Mouse (Mus musculus) neural tube, embryonic 11.5 days (tissue): ENCODE measurements at regions not wholly inside any gene's neighbourhood (a gene's known extent, or its start where the extent isn't known, plus 50 kb on each side); places are given as distances from the start of the nearest gene placed in this dataset.

Experiments
- ATAC-seq: fragments of 200-750 bp; cut with Nextera tagmentation; 2 replicates; pipeline ENCODE4 v1.8.0; 2017; ENCODE audit warnings: moderate number of reproducible peaks, mild to moderate bottlenecking, moderate TSS enrichment, moderate library complexity; ENCODE audit not compliant: insufficient read depth, low FRiP score, low TSS enrichment
- DNase-seq: peaks from one replicate; pipeline ENCODE4 v3.0.0-alpha.2; 2015; ENCODE audit warnings: low spot score
- H3K27ac ChIP-seq: fragments of 300-500 bp; sonication (generic); 2 replicates; pipeline ENCODE4 v1.5.1; 2014; ENCODE audit warnings: low read depth, mild to moderate bottlenecking, low read length
- H3K27me3 ChIP-seq: fragments of 300-500 bp; sonication (generic); 2 replicates; pipeline ENCODE4 v1.6.1; 2014; ENCODE audit warnings: mild to moderate bottlenecking, low read length, mixed read lengths; ENCODE audit not compliant: control insufficient read depth, insufficient read depth
- H3K36me3 ChIP-seq: fragments of 300-500 bp; sonication (generic); 2 replicates; pipeline ENCODE4 v1.6.1; 2014; ENCODE audit warnings: mild to moderate bottlenecking, low read length, moderate library complexity, mixed read lengths; ENCODE audit not compliant: control insufficient read depth, insufficient read depth
- H3K4me1 ChIP-seq: fragments of 300-500 bp; sonication (generic); 2 replicates; pipeline ENCODE4 v1.6.1; 2014; ENCODE audit warnings: low read length, mixed read lengths; ENCODE audit not compliant: control insufficient read depth, insufficient read depth
- H3K4me2 ChIP-seq: fragments of 300-500 bp; sonication (generic); 2 replicates; pipeline ENCODE4 v1.6.1; 2014; ENCODE audit warnings: low read depth, mild to moderate bottlenecking, moderate library complexity
- H3K4me3 ChIP-seq: fragments of 300-500 bp; sonication (generic); 2 replicates; pipeline ENCODE4 v1.5.1; 2014; ENCODE audit warnings: low read depth, low read length
- H3K9ac ChIP-seq: fragments of 300-500 bp; sonication (generic); 2 replicates; pipeline ENCODE4 v1.6.1; 2014; ENCODE audit warnings: mild to moderate bottlenecking, low read length
- H3K9me3 ChIP-seq: fragments of 300-500 bp; sonication (generic); 2 replicates; pipeline ENCODE4 v1.6.1; 2016; ENCODE audit warnings: low read length; ENCODE audit not compliant: control insufficient read depth
- WGBS: fragments of 180-500 bp; shearing (Covaris S2); extraction: QIAGEN DNeasy Blood & Tissue Kit; methylation state at CpG from one replicate; pipeline ENCODE4 v1.1.7; 2014; 5-methylcytosine and 5-hydroxymethylcytosine counted together

DNA sequence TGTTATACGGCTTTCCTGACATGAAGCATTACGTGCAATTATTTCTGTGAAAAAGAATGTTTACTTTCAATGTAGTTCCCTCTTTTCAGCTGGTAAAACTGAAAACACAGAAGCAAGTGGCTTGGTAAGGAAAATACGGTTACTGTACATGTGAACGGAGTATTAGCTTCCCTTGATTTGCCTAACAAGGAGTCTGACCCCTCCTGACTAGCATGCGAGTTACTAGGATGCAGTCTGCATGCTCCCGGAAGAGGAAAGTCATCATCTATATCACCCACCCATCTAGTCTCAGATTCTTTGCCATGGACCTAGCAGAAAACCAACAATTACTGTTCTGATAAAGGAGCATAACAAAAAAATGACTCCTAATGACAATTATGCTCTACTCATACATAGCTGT lies 611.5 kb downstream of the Slc22a22 start:
- ATAC-seq (no peak), DNase-seq (no peak)
- no peak overlapping the region for H3K4me2 ChIP-seq

GRCm38 (mm10) chr15:56865035-56865804 lies 612.2 kb downstream of the Slc22a22 start:
- Histone ChIP-seq H3K9me3 (no peaks in the 10 kb centered on the region), H3K27ac (0 out of 2 replicates have a peak overlapping the region, but pooled peaks have one; percentile 35), H3K4me1 (peaks cover 6% of the 10 kb centered on the region; the same call in 1 of the 2 replicates), H3K36me3 (no peaks in the 10 kb centered on the region), H3K27me3 (no peaks in the 10 kb centered on the region), H3K4me2 (no peak overlapping the region), H3K4me3 (no peak overlapping the region), H3K9ac (no peak overlapping the region)
- DNase-seq = peak; percentile 32
- 0 out of 2 replicates have a peak, but pooled peaks have one; percentile 22 for ATAC-seq
- WGBS = 14% methylated on average over 4 of the region's 4 CpGs

More for the DNA sequence above, 611.5 kb downstream of the Slc22a22 start:
- WGBS = 50% methylated on average over 6 of the region's 6 CpGs
- Histone ChIP-seq H3K4me1 (peaks cover 6% of the 10 kb centered on the region; the same call in 1 of the 2 replicates), H3K9ac (no peak overlapping the region), H3K27me3 (no peaks in the 10 kb centered on the region), H3K27ac (no peak overlapping the region), H3K9me3 (no peaks in the 10 kb centered on the region), H3K36me3 (no peaks in the 10 kb centered on the region), H3K4me3 (no peak overlapping the region)

DNA sequence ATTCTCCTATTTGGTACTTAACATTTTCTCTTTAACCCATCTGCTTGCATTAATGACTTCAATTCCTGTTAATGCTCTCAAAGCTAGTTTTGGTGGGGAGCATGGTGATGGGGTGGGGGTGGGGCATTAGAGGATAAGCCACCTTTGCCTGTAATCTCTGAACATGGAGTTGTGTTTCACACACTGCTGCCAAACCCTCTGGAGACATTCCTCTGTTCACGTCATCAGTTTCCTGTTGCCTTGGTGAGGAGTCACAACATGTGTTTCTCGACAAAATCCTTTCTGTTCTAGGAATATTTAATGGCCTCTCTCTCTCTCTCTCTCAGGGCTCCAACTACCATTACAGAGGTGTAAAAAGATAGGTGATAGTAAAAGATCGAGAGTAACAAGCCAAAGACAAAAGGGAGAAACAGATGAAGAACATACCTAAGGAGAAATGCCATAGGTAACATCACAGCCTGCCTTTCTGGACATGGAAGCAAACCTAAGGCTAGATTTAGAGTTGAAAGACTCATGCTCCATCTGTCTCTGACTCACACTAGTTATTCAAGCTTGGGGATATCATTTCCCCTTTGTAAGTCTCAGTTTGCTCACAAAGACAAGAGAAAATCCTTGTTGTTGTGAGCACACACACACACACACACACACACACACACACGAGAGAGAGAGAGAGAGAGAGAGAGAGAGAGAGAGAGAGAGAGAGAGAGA lies 618.6 kb downstream of the Slc22a22 start:
- Histone ChIP-seq H3K4me1 (no peaks in the 10 kb centered on the region; the same call in 1 of the 2 replicates), H3K9me3 (no peaks in the 10 kb centered on the region), H3K4me3 (no peak overlapping the region), H3K36me3 (no peaks in the 10 kb centered on the region), H3K27me3 (no peaks in the 10 kb centered on the region), H3K4me2 (no peak overlapping the region), H3K9ac (no peak overlapping the region), H3K27ac (no peak overlapping the region)
- DNase-seq (no peak), ATAC-seq (peak; percentile 40; the same call in 1 of the 2 replicates)
- 38% methylated on average over 4 of the region's 4 CpGs for WGBS

DNA sequence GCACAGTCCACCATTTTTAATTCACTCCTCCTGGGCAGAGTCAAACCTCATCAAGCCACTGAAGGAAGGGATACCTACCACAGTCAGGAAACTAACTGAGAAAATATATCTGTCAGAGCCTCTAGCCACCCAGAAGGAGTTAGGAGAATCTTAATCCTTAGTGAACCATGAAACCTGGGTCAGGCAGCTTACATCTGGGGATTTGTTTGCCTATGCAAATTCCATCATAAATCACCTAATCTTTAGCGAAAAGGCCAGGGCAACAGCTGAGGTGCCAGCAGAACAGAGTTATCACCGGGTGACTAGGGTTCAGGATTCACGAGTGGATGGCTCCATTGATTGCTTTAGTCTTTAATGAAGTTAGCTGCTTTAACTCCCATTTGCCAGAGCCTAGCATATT lies 619.3 kb downstream of the Slc22a22 start:
- H3K27me3 ChIP-seq = no peaks in the 10 kb centered on the region
- H3K4me2 ChIP-seq = no peak overlapping the region
- H3K36me3 ChIP-seq = no peaks in the 10 kb centered on the region
- no peak overlapping the region for H3K9ac ChIP-seq
- peak; percentile 37 for DNase-seq
- H3K4me3 ChIP-seq = no peak overlapping the region
- H3K27ac ChIP-seq = no peak overlapping the region
- no peaks in the 10 kb centered on the region for H3K9me3 ChIP-seq
- ATAC-seq = peak; percentile 88
- no peaks in the 10 kb centered on the region; the same call in 1 of the 2 replicates for H3K4me1 ChIP-seq
- WGBS = 6% methylated on average over 3 of the region's 3 CpGs

GRCm38 (mm10) chr15:56856057-56856456 lies 621.4 kb downstream of the Slc22a22 start:
- ATAC-seq (no peak), DNase-seq (peak; percentile 66)
- H3K9ac ChIP-seq = no peak overlapping the region
- H3K4me3 ChIP-seq = no peak overlapping the region
- H3K27me3 ChIP-seq = no peaks in the 10 kb centered on the region
- no peaks in the 10 kb centered on the region for H3K36me3 ChIP-seq
- WGBS = 5% methylated on average over 2 of the region's 2 CpGs
- no peaks in the 10 kb centered on the region for H3K9me3 ChIP-seq
- H3K27ac ChIP-seq = no peak overlapping the region
- H3K4me1 ChIP-seq = no peaks in the 10 kb centered on the region; the same call in 1 of the 2 replicates
- H3K4me2 ChIP-seq = no peak overlapping the region

DNA sequence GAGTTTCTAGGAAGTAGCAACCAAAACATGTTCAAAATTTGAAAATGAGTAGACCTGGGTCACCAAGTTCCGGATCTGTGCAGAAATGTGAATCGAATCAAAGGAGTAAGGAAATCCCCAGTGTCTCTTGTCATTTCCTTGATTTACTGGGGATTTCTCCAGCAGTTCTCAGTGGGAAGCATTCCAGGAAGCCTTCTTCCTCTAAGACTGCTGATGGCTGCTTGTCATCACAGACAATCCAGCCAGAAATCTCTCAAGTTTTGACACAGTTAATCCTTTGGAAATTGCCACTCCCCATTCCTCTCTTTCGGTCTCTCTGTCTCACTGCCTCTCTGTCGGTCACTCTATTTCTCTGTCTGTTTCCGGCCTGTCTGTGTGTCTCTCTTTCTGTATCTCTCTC lies 624.3 kb downstream of the Slc22a22 start:
- Histone ChIP-seq H3K27ac (no peak overlapping the region), H3K36me3 (no peaks in the 10 kb centered on the region), H3K4me3 (no peak overlapping the region), H3K9ac (no peak overlapping the region), H3K27me3 (no peaks in the 10 kb centered on the region), H3K4me1 (no peaks in the 10 kb centered on the region), H3K4me2 (no peak overlapping the region), H3K9me3 (no peaks in the 10 kb centered on the region)
- no peak for ATAC-seq
- DNase-seq = no peak
- WGBS = 62% methylated on average over 5 of the region's 5 CpGs

GRCm38 (mm10) chr15:56847469-56848128 lies 629.8 kb downstream of the Slc22a22 start:
- 73% methylated on average over 6 of the region's 6 CpGs for WGBS
- Histone ChIP-seq H3K4me3 (no peak overlapping the region), H3K27me3 (no peaks in the 10 kb centered on the region), H3K9ac (no peak overlapping the region), H3K4me1 (no peaks in the 10 kb centered on the region), H3K27ac (no peak overlapping the region), H3K36me3 (no peaks in the 10 kb centered on the region), H3K4me2 (no peak overlapping the region), H3K9me3 (no peaks in the 10 kb centered on the region)
- no peak for DNase-seq
- ATAC-seq = no peak

DNA sequence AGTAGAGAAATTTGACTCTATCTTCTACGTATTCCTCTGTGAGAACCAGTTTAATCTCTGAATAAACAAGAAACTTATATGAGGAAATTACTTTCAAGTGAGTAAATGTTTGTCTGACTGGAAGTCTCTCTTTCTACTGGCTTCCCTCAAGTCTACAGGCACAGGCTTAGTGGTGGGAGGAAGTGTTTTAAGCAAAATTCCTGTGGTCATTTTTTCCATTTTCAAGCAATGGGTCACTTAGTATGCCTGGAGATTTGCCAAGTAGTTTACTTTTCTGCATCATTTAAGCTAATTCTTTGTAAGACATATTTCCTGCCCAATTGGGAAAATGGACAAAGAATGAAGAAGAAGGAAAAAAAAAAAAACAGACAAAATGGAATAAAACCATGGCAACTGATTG lies 632.9 kb downstream of the Slc22a22 start:
- Histone ChIP-seq H3K4me2 (no peak overlapping the region), H3K27ac (no peak overlapping the region), H3K27me3 (no peaks in the 10 kb centered on the region), H3K9ac (no peak overlapping the region), H3K9me3 (no peaks in the 10 kb centered on the region), H3K4me3 (no peak overlapping the region), H3K36me3 (no peaks in the 10 kb centered on the region), H3K4me1 (no peaks in the 10 kb centered on the region)
- DNase-seq = no peak
- 81% methylated on average over 1 of the region's 1 CpGs for WGBS
- ATAC-seq = no peak
